Mouse (Mus musculus) gastrocnemius, postnatal 4 days (tissue): Measurements from ENCODE around the gene Gins2. TPM values are rescaled to one million over a fixed set of nuclear protein-coding genes. Genes with fewer than 3 reads are reported as not detected.

Experiments used
- DNase-seq, 2 experiments: peaks; one replicate each; pipeline ENCODE4 v3.0.0; 2021 to 2022; ENCODE audit warnings: low spot score in 2 of 2, mixed read lengths in 2 of 2
- total RNA-seq, 2 experiments: library from RNA; stranded (reverse); gene quantifications; 2 replicates each; pipeline ENCODE4 v1.2.3; 2021

Gene Gins2
- total RNA-seq, 2 experiments from 2014 or later, result 22.5 to 26.3 TPM

- DNase-seq, result no peak
Observed at GRCm38 (mm10) chr8:120567731-120568130, 21.4 kb downstream of the Gins2 start.

- DNase-seq, result no peak
Observed at GRCm38 (mm10) chr8:120566681-120567080, 22.4 kb downstream of the Gins2 start.

GRCm38 (mm10) chr8:120565151-120565711 lies 23.9 kb downstream of the Gins2 start:
- no peak for DNase-seq

GRCm38 (mm10) chr8:120563851-120564837 lies 25.0 kb downstream of the Gins2 start:
- DNase-seq, result peak; percentile 66 to 85

- no peak for DNase-seq
Observed at GRCm38 (mm10) chr8:120563348-120563724, 25.8 kb downstream of the Gins2 start.

- no peak for DNase-seq
Observed at GRCm38 (mm10) chr8:120562680-120563347, 26.3 kb downstream of the Gins2 start.

GRCm38 (mm10) chr8:120561539-120562435 lies 27.3 kb downstream of the Gins2 start:
- DNase-seq, result no peak

- DNase-seq, result no peak
Observed at GRCm38 (mm10) chr8:120560535-120560934, 28.6 kb downstream of the Gins2 start.

- DNase-seq, result no peak
Observed at GRCm38 (mm10) chr8:120559654-120560053, 29.4 kb downstream of the Gins2 start.

GRCm38 (mm10) chr8:120558162-120558561 lies 30.9 kb downstream of the Gins2 start:
- no peak for DNase-seq

GRCm38 (mm10) chr8:120557170-120557965 lies 31.7 kb downstream of the Gins2 start:
- no peak for DNase-seq

- DNase-seq, result no peak
Observed at GRCm38 (mm10) chr8:120556198-120556892, 32.8 kb downstream of the Gins2 start.

- DNase-seq, result no peak
Observed at GRCm38 (mm10) chr8:120554466-120555039, 34.6 kb downstream of the Gins2 start.

- DNase-seq, result no peak
Observed at GRCm38 (mm10) chr8:120553441-120554123, 35.5 kb downstream of the Gins2 start.

GRCm38 (mm10) chr8:120552509-120552908 lies 36.6 kb downstream of the Gins2 start:
- DNase-seq, result no peak

- no peak for DNase-seq
Observed at GRCm38 (mm10) chr8:120551677-120551980, 37.5 kb downstream of the Gins2 start.

- no peak for DNase-seq
Observed at GRCm38 (mm10) chr8:120550937-120551676, 38.0 kb downstream of the Gins2 start.

- DNase-seq, result no peak
Observed at GRCm38 (mm10) chr8:120550430-120550829, 38.7 kb downstream of the Gins2 start.
